ENCODE assay signal across 9 mouse cellular contexts in the genomic region with DNA sequence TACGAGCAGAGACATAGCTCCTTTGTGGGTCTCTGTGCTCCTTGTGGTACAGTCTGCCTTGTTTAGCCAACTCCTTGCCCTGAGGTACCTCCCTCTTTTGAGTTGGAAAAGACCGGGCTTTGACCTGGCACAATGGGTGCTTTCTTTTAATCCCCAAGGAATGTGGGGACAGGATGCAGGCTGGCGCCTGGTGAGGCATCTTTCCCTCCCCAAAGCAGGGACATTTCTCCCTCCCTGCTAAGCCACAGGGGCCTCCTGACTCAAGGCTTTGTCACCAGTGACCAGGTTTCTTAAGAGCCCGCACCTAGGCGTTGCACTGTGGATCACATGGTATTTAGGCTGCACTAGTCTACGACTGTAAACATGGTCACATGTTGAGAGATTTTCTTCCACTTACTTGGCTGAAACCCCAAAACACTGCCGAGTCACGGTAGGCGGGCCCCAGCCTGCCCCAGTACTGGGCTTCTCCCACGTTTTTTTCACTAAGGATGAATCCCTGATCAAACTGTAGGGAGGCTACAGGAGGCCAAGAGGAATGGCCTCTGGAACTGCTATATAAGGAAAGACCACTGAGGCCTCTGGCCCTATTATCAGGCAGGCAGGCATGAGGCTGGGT. TPM values are rescaled to one million over a fixed set of nuclear protein-coding genes. Genes with fewer than 3 reads are reported as not detected.
DNase-seq lines count a peak whose midpoint lies in the region; ATAC-seq lines count a peak whose summit lies in the region.
"Had no signal": no experiment of that assay in that cellular context is flagged by ENCODE, and none has a peak within 500 bp of the region (broad histone marks: within the 10 kb centered on the region; RNA-seq: fewer than 3 reads in every experiment).

No protein-coding gene starts in this region.

- H3K9ac ChIP-seq in embryonic facial prominence, embryonic 15.5 days, result peak overlapping the region; percentile 49
- H3K9ac ChIP-seq in midbrain, embryonic 12.5 days (replicated peaks), result peak overlapping the region; percentile 61; the same call in 1 of the 2 replicates

- peaks cover 42% of the 10 kb centered on the region for H3K4me1 ChIP-seq in embryonic facial prominence, embryonic 15.5 days
- peaks cover 52% of the 10 kb centered on the region for H3K4me1 ChIP-seq in limb, embryonic 10.5 days
- H3K4me1 ChIP-seq in midbrain, embryonic 12.5 days, result peaks cover 33% of the 10 kb centered on the region

- peak overlapping the region; percentile 95 for H3K4me2 ChIP-seq in embryonic facial prominence, embryonic 15.5 days (replicated peaks)
- H3K4me2 ChIP-seq in midbrain, embryonic 12.5 days (replicated peaks), result peak overlapping the region; percentile 100

- no peaks in the 10 kb centered on the region for H3K9me3 ChIP-seq in embryonic facial prominence, embryonic 15.5 days (replicated peaks)
- H3K9me3 ChIP-seq in limb, embryonic 10.5 days (replicated peaks), result no peaks in the 10 kb centered on the region
- H3K9me3 ChIP-seq in midbrain, embryonic 12.5 days, result no peaks in the 10 kb centered on the region

- WGBS in embryonic facial prominence, embryonic 15.5 days, result 3% methylated on average over 10 of the region's 10 CpGs
- WGBS in limb, embryonic 10.5 days, result 2% methylated on average over 10 of the region's 10 CpGs
- WGBS in midbrain, embryonic 12.5 days, result 4% methylated on average over 10 of the region's 10 CpGs

- peak overlapping the region; percentile 96 for H3K27ac ChIP-seq in embryonic facial prominence, embryonic 15.5 days (replicated peaks)
- H3K27ac ChIP-seq in limb, embryonic 10.5 days, result peak overlapping the region; percentile 89
- H3K27ac ChIP-seq in midbrain, embryonic 12.5 days (replicated peaks), result no peak overlapping the region

- ATAC-seq in embryonic facial prominence, embryonic 15.5 days (ENCODE audit: insufficient number of reproducible peaks, low FRiP score, low TSS enrichment, low read depth), result peak; percentile 29
- 0 out of 2 replicates have a peak, but pooled peaks have one; percentile 17 for ATAC-seq in midbrain, embryonic 12.5 days (ENCODE audit: low FRiP score, low read depth)

- H3K36me3 ChIP-seq in embryonic facial prominence, embryonic 15.5 days, result peaks cover 31% of the 10 kb centered on the region
- H3K36me3 ChIP-seq in limb, embryonic 10.5 days, result peaks cover 36% of the 10 kb centered on the region
- H3K36me3 ChIP-seq in midbrain, embryonic 12.5 days, result peaks cover 6% of the 10 kb centered on the region; the same call in 1 of the 2 replicates

- peak overlapping the region; percentile 77 for H3K4me3 ChIP-seq in embryonic facial prominence, embryonic 15.5 days (replicated peaks)
- H3K4me3 ChIP-seq in limb, embryonic 10.5 days, result peak overlapping the region; percentile 93
- peak overlapping the region; percentile 69 for H3K4me3 ChIP-seq in midbrain, embryonic 12.5 days

- H3K27me3 ChIP-seq in embryonic facial prominence, embryonic 15.5 days, result no peaks in the 10 kb centered on the region
- H3K27me3 ChIP-seq in limb, embryonic 10.5 days (ENCODE audit: low read depth, poor library complexity, severe bottlenecking), result peaks cover 20% of the 10 kb centered on the region
- peaks cover 52% of the 10 kb centered on the region for H3K27me3 ChIP-seq in midbrain, embryonic 12.5 days

- peak; percentile 49 for DNase-seq in cerebellum, adult 11-12 months
- DNase-seq in cerebellum, adult 11 months, result no peak
- DNase-seq in MEL-GATA-1-ER (ENCODE audit: extremely low read depth, low read depth), result peak; percentile 64
- peak; percentile 53 to 60 for DNase-seq in heart, postnatal 10 days
- no peak for DNase-seq in limb, embryonic 10.5 days (ENCODE audit: low spot score)
- DNase-seq in thymus, postnatal 4 days, result no peak

- intact Hi-C loops in heart, postnatal 10 days (cut with DNase I), result loop anchor here (2.0 kb wide), 1 partner anchor 17 kb away; the partner anchor contains the start of gene Zbtb48

RNA-seq across cellular contexts. Expression of gene Klhl21, which starts 1.6 kb away (rescaled TPM):
- 18.8 TPM in 2 replicates for polyA plus RNA-seq in embryonic facial prominence, embryonic 15.5 days (2015; fragmentation: Nextera tagmentation; extraction: Ambion mirVana)
- total RNA-seq in heart, postnatal 10 days (2021), result 10 to 100 TPM; 43.5 to 49.4 TPM
- 9.7 and 10.6 TPM in 2 replicates for polyA plus RNA-seq in limb, embryonic 10.5 days (2016; fragmentation: Nextera tagmentation; extraction: Ambion mirVana)
- polyA plus RNA-seq in midbrain, embryonic 12.5 days (2016; fragmentation: Nextera tagmentation; extraction: Ambion mirVana), result 4.7 and 5.4 TPM in 2 replicates

RNA-seq across cellular contexts. Expression of gene Phf13, which starts 14.1 kb away (rescaled TPM):
- polyA plus RNA-seq in embryonic facial prominence, embryonic 15.5 days (2015; fragmentation: Nextera tagmentation; extraction: Ambion mirVana), result 34.6 and 35.1 TPM in 2 replicates
- 10 to 100 TPM in 1 of 2 experiments, 1 to 10 TPM in 1; 8.5 to 11.3 TPM for total RNA-seq in heart, postnatal 10 days (2021)
- 26.9 and 33.4 TPM in 2 replicates for polyA plus RNA-seq in limb, embryonic 10.5 days (2016; fragmentation: Nextera tagmentation; extraction: Ambion mirVana)
- polyA plus RNA-seq in midbrain, embryonic 12.5 days (2016; fragmentation: Nextera tagmentation; extraction: Ambion mirVana), result 25.8 and 28.9 TPM in 2 replicates

RNA-seq across cellular contexts. Expression of gene Zbtb48, which starts 17.3 kb away (rescaled TPM):
- 20.6 TPM in 2 replicates for polyA plus RNA-seq in embryonic facial prominence, embryonic 15.5 days (2015; fragmentation: Nextera tagmentation; extraction: Ambion mirVana)
- total RNA-seq in heart, postnatal 10 days (2021), result 1 to 10 TPM; 4.9 to 5.2 TPM
- polyA plus RNA-seq in limb, embryonic 10.5 days (2016; fragmentation: Nextera tagmentation; extraction: Ambion mirVana), result 24.5 and 26.5 TPM in 2 replicates
- polyA plus RNA-seq in midbrain, embryonic 12.5 days (2016; fragmentation: Nextera tagmentation; extraction: Ambion mirVana), result 20.8 and 23.4 TPM in 2 replicates

RNA-seq across cellular contexts. Expression of gene Thap3, which starts 21.4 kb away (rescaled TPM):
- 53.8 and 60.4 TPM in 2 replicates for polyA plus RNA-seq in embryonic facial prominence, embryonic 15.5 days (2015; fragmentation: Nextera tagmentation; extraction: Ambion mirVana)
- total RNA-seq in heart, postnatal 10 days (2021), result 10 to 100 TPM; 10.3 to 12.5 TPM
- 36.0 and 43.1 TPM in 2 replicates for polyA plus RNA-seq in limb, embryonic 10.5 days (2016; fragmentation: Nextera tagmentation; extraction: Ambion mirVana)
- polyA plus RNA-seq in midbrain, embryonic 12.5 days (2016; fragmentation: Nextera tagmentation; extraction: Ambion mirVana), result 30.9 and 33.9 TPM in 2 replicates

RNA-seq across cellular contexts. Expression of gene Tas1r1, which starts 28.2 kb away (rescaled TPM):
- 1.2 TPM in 2 replicates for polyA plus RNA-seq in embryonic facial prominence, embryonic 15.5 days (2015; fragmentation: Nextera tagmentation; extraction: Ambion mirVana)
- total RNA-seq in heart, postnatal 10 days (2021), result under 1 TPM; 0.10 to 0.17 TPM
- polyA plus RNA-seq in limb, embryonic 10.5 days (2016; fragmentation: Nextera tagmentation; extraction: Ambion mirVana), result 0.35 and 0.65 TPM in 2 replicates
- 0.59 and 1.3 TPM in 2 replicates for polyA plus RNA-seq in midbrain, embryonic 12.5 days (2016; fragmentation: Nextera tagmentation; extraction: Ambion mirVana)
- total RNA-seq: neutrophil, adult 5-6 weeks had no signal

Comparison
In these comparisons a context has a peak if more than half of its experiments do, and no peak if none do; other contexts are left out.
1. DNase-seq: peak in cerebellum, adult 11-12 months (single experiment), MEL-GATA-1-ER (single experiment) and heart, postnatal 10 days (2 of 2); none in cerebellum, adult 11 months (single experiment), limb, embryonic 10.5 days (single experiment) and thymus, postnatal 4 days (single experiment).
2. Peak in every context shown above with its lines, with median percentiles within 50 percentile points of each other: H3K4me3 ChIP-seq.